Mouse (Mus musculus): ENCODE data around the gene Adarb2. TPM values are rescaled to one million over a fixed set of nuclear protein-coding genes. Genes with fewer than 3 reads are reported as not detected.
A peak's percentile ranks its signal among the peaks of the same experiment; 100 is the strongest.

Adarb2 gene
- polyA plus RNA-seq, 1 experiment from 2014 or later = 26.3 TPM

- Histone ChIP-seq H3K27ac (no peak overlapping the region), H3K4me3 (no peak overlapping the region), H3K9ac (no peak overlapping the region), H3K27me3 (no peaks in the 10 kb centered on the region), H3K36me3 (no peaks in the 10 kb centered on the region), H3K4me1 (no peaks in the 10 kb centered on the region), H3K4me2 (replicated peaks) (no peak overlapping the region), H3K9me3 (replicated peaks) (no peaks in the 10 kb centered on the region)
- ATAC-seq (ENCODE audit: low FRiP score) = peak; percentile 50
- WGBS = 69% methylated on average over 5 of the region's 5 CpGs
Measured at GRCm38 (mm10) chr13:8519204-8519603, 316.5 kb downstream of the Adarb2 start.

- no peaks in the 10 kb centered on the region for H3K4me1 ChIP-seq
- no peak overlapping the region for H3K4me3 ChIP-seq
- ATAC-seq (ENCODE audit: low FRiP score) = no peak
- H3K27ac ChIP-seq = no peak overlapping the region
- 78% methylated on average over 9 of the region's 9 CpGs for WGBS
- H3K36me3 ChIP-seq = no peaks in the 10 kb centered on the region
- no peaks in the 10 kb centered on the region for H3K9me3 ChIP-seq (replicated peaks)
- no peaks in the 10 kb centered on the region for H3K27me3 ChIP-seq
- H3K4me2 ChIP-seq (replicated peaks) = no peak overlapping the region
- H3K9ac ChIP-seq = no peak overlapping the region
Measured at GRCm38 (mm10) chr13:8525748-8526631, 323.3 kb downstream of the Adarb2 start.

GRCm38 (mm10) chr13:8534265-8535113, 331.8 kb downstream of the Adarb2 start:
- Histone ChIP-seq H3K4me1 (no peaks in the 10 kb centered on the region), H3K9me3 (replicated peaks) (no peaks in the 10 kb centered on the region), H3K4me3 (no peak overlapping the region), H3K36me3 (no peaks in the 10 kb centered on the region), H3K27ac (no peak overlapping the region), H3K9ac (no peak overlapping the region), H3K27me3 (no peaks in the 10 kb centered on the region), H3K4me2 (replicated peaks) (no peak overlapping the region)
- 86% methylated on average over 9 of the region's 9 CpGs for WGBS
- ATAC-seq (ENCODE audit: low FRiP score) = no peak

- Histone ChIP-seq H3K27ac (no peak overlapping the region), H3K4me2 (replicated peaks) (no peak overlapping the region), H3K36me3 (no peaks in the 10 kb centered on the region), H3K9ac (no peak overlapping the region), H3K9me3 (replicated peaks) (no peaks in the 10 kb centered on the region), H3K27me3 (no peaks in the 10 kb centered on the region), H3K4me1 (no peaks in the 10 kb centered on the region), H3K4me3 (no peak overlapping the region)
- WGBS = 94% methylated on average over 2 of the region's 2 CpGs
- ATAC-seq (ENCODE audit: low FRiP score) = no peak
Measured at GRCm38 (mm10) chr13:8538481-8538880, 335.8 kb downstream of the Adarb2 start.

DNA sequence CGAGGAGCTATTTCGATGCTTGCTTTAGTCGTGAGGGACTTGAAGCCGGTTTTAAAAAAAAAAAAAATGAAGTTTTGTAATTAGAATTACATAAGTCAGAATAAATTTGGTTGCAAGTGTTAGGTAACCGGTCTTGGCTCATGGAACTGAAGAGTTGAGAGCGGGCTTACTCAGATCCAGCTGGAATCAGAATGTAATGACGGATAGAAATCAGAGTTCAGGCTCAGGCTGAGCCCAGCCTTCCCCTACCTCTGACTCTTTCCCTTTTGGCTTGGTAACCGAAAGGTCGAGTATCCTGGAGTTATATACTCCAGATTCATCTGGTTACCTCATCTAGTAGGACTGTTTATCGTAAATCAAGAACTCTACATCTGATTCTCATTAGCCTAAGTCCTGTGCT, 336.2 kb downstream of the Adarb2 start:
- Histone ChIP-seq H3K4me2 (replicated peaks) (no peak overlapping the region), H3K4me1 (no peaks in the 10 kb centered on the region), H3K36me3 (no peaks in the 10 kb centered on the region), H3K9ac (no peak overlapping the region), H3K27ac (no peak overlapping the region), H3K9me3 (replicated peaks) (no peaks in the 10 kb centered on the region), H3K4me3 (no peak overlapping the region), H3K27me3 (no peaks in the 10 kb centered on the region)
- no peak for ATAC-seq (ENCODE audit: low FRiP score)
- WGBS = 89% methylated on average over 10 of the region's 10 CpGs

DNA sequence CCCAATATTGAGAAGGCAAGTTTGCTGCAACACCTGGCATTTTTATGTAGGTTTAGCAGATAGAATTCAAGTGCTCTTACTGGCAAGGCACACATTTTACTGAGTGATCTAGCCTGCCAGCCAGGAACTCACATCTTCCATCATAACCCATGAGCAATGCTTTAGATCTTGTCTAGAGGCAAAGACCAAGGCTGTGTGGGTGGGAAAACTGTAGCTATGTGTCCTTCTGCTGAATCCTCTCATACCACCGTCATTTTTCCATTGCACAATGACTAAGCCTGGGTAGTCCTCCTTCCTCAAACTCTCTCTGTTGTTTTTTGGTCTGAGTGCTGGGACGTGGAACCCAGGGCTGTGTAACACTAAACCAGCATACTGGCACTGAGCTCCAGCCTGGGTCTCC, 340.0 kb downstream of the Adarb2 start:
- H3K4me1 ChIP-seq = no peaks in the 10 kb centered on the region
- H3K4me2 ChIP-seq (replicated peaks) = no peak overlapping the region
- H3K9me3 ChIP-seq (replicated peaks) = no peaks in the 10 kb centered on the region
- no peaks in the 10 kb centered on the region for H3K36me3 ChIP-seq
- ATAC-seq (ENCODE audit: low FRiP score) = no peak
- no peak overlapping the region for H3K4me3 ChIP-seq
- 82% methylated on average over 2 of the region's 2 CpGs for WGBS
- H3K27ac ChIP-seq = no peak overlapping the region
- no peak overlapping the region for H3K9ac ChIP-seq
- no peaks in the 10 kb centered on the region for H3K27me3 ChIP-seq

DNA sequence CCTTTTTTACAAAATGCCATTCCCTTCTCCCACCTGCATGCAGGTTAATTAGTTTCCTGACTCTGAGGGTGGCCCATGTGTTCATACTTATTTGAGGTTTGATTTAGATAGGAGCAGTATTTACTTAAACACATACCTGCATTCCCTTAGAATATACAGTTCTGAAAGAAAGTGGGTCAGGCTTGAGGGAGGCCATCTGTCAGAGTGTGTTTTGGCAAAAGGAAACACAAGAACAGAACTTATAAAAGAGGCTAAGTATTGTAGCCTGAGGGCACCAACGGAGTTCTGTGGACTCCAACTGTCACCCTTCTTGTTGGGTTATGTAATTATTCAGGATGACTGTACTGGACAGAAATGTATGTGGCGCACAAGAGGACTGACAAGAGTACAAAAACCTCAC, 349.6 kb downstream of the Adarb2 start:
- ATAC-seq (ENCODE audit: low FRiP score) = no peak
- Histone ChIP-seq H3K4me2 (replicated peaks) (no peak overlapping the region), H3K27me3 (no peaks in the 10 kb centered on the region; the same call in 1 of the 2 replicates), H3K9me3 (replicated peaks) (no peaks in the 10 kb centered on the region), H3K9ac (no peak overlapping the region), H3K36me3 (no peaks in the 10 kb centered on the region), H3K4me1 (no peaks in the 10 kb centered on the region), H3K4me3 (no peak overlapping the region), H3K27ac (no peak overlapping the region)
- WGBS = 71% methylated on average over 2 of the region's 2 CpGs

- Histone ChIP-seq H3K4me2 (replicated peaks) (no peak overlapping the region), H3K27ac (no peak overlapping the region), H3K27me3 (no peaks in the 10 kb centered on the region), H3K4me1 (0 out of 2 replicates have a peak, but pooled peaks cover 2% of the 10 kb centered on the region), H3K9me3 (replicated peaks) (no peaks in the 10 kb centered on the region), H3K36me3 (no peaks in the 10 kb centered on the region), H3K9ac (no peak overlapping the region), H3K4me3 (no peak overlapping the region)
- no peak for ATAC-seq (ENCODE audit: low FRiP score)
- WGBS = 67% methylated on average over 4 of the region's 4 CpGs
Measured at GRCm38 (mm10) chr13:8557784-8558183, 355.1 kb downstream of the Adarb2 start.

GRCm38 (mm10) chr13:8560485-8560884, 357.8 kb downstream of the Adarb2 start:
- Histone ChIP-seq H3K9me3 (replicated peaks) (no peaks in the 10 kb centered on the region), H3K4me2 (replicated peaks) (no peak overlapping the region), H3K27me3 (no peaks in the 10 kb centered on the region), H3K27ac (no peak overlapping the region), H3K36me3 (no peaks in the 10 kb centered on the region), H3K4me3 (no peak overlapping the region), H3K9ac (no peak overlapping the region), H3K4me1 (0 out of 2 replicates have a peak, but pooled peaks cover 2% of the 10 kb centered on the region)
- ATAC-seq (ENCODE audit: low FRiP score) = no peak

GRCm38 (mm10) chr13:8563161-8563560, 360.5 kb downstream of the Adarb2 start:
- Histone ChIP-seq H3K4me2 (replicated peaks) (no peak overlapping the region), H3K9ac (no peak overlapping the region), H3K27me3 (no peaks in the 10 kb centered on the region), H3K36me3 (no peaks in the 10 kb centered on the region), H3K4me1 (no peaks in the 10 kb centered on the region), H3K27ac (no peak overlapping the region), H3K4me3 (no peak overlapping the region), H3K9me3 (replicated peaks) (no peaks in the 10 kb centered on the region)
- 80% methylated on average over 7 of the region's 7 CpGs for WGBS
- no peak for ATAC-seq (ENCODE audit: low FRiP score)

DNA sequence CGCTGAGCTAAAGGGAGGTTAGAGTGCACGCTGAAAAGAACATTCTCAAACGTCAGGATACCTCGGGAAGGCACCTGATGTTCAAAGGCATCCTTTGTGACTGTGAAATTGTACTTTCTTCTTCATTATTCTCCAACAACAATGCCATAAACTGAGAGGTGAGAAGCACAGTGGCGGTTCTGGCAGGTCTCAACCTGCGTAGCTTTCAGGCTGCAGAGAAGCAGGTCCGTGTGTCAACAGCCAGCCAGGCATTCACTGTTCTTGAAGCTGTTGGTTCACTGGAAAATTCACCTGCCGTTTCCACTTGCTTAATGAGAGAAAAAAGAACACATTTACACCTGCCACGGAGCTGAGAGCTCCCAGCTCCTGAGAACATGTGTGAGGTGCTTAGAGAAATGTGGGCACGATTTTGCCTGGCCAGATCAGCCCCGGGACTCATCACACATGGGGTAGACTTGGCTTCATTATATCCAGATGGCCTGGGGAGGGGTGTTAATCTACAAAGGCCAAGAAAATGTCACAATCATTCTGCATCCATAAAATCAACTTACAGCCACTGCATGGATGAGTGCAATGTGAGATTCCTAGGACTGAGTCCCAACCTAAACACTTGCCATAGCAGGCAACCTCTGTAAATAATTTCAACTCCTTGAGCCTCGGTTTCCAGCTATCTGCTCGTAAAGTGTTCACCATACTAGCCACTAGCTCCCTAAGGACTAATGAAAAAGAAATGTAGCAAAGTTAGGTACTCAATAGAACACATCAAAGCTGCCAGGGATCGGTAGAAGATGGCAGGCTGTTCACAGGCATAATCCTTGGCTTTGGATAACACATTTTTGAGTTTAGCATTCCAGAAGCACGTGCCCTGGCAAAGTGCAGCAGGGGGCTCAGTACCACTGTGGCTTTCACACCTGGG, 364.7 kb downstream of the Adarb2 start:
- Histone ChIP-seq H3K9ac (no peak overlapping the region), H3K36me3 (no peaks in the 10 kb centered on the region), H3K27ac (no peak overlapping the region), H3K4me2 (replicated peaks) (no peak overlapping the region), H3K27me3 (no peaks in the 10 kb centered on the region), H3K9me3 (replicated peaks) (no peaks in the 10 kb centered on the region), H3K4me1 (no peaks in the 10 kb centered on the region), H3K4me3 (no peak overlapping the region)
- WGBS = 70% methylated on average over 15 of the region's 15 CpGs
- no peak for ATAC-seq (ENCODE audit: low FRiP score)

- Histone ChIP-seq H3K36me3 (no peaks in the 10 kb centered on the region), H3K4me2 (replicated peaks) (no peak overlapping the region), H3K4me1 (no peaks in the 10 kb centered on the region), H3K27ac (no peak overlapping the region), H3K9me3 (replicated peaks) (no peaks in the 10 kb centered on the region), H3K9ac (no peak overlapping the region), H3K4me3 (no peak overlapping the region), H3K27me3 (no peaks in the 10 kb centered on the region)
- 88% methylated on average over 13 of the region's 13 CpGs for WGBS
- no peak for ATAC-seq (ENCODE audit: low FRiP score)
Measured at GRCm38 (mm10) chr13:8570269-8570668, 367.6 kb downstream of the Adarb2 start.

Measured in hindbrain, embryonic 12.5 days (tissue).